Mouse (Mus musculus) forelimb bud, embryonic 11.5 days (tissue): ENCODE data around the gene Tex33.

Experiments used
- DNase-seq: peaks from one replicate; pipeline ENCODE4 v3.0.0-alpha.2; 2012; ENCODE audit warnings: low read depth, low spot score

Tex33 gene

GRCm38 (mm10) chr15:78414157-78414556 is 18.4 kb upstream of the Tex33 start:
- no peak for DNase-seq

- no peak for DNase-seq
These were observed 18.0 kb upstream of the Tex33 start for GRCm38 (mm10) chr15:78413719-78414117.

GRCm38 (mm10) chr15:78413083-78413718 is 17.5 kb upstream of the Tex33 start:
- no peak for DNase-seq

GRCm38 (mm10) chr15:78409570-78410052 is 13.9 kb upstream of the Tex33 start:
- DNase-seq = no peak

GRCm38 (mm10) chr15:78406293-78406934 is 10.7 kb upstream of the Tex33 start, which contains the start of gene Mpst:
Mpst (plus strand) TSS chr15:78406416.
- peak; percentile 89 for DNase-seq

- DNase-seq = peak; percentile 74
These were observed 10.0 kb upstream of the Tex33 start, which contains the start of gene Tst for GRCm38 (mm10) chr15:78405517-78406211. Tst (minus strand) TSS chr15:78405907.

GRCm38 (mm10) chr15:78405098-78405497 is 9.4 kb upstream of the Tex33 start:
- DNase-seq = no peak

GRCm38 (mm10) chr15:78403896-78404295 is 8.2 kb upstream of the Tex33 start:
- no peak for DNase-seq

GRCm38 (mm10) chr15:78403301-78403741 is 7.6 kb upstream of the Tex33 start:
- DNase-seq = no peak

- no peak for DNase-seq
These were observed 6.7 kb upstream of the Tex33 start for GRCm38 (mm10) chr15:78402423-78402822.

- no peak for DNase-seq
These were observed 6.2 kb upstream of the Tex33 start for GRCm38 (mm10) chr15:78401921-78402320.

- no peak for DNase-seq
These were observed 5.6 kb upstream of the Tex33 start for GRCm38 (mm10) chr15:78401345-78401744.

GRCm38 (mm10) chr15:78390855-78391254 is 4.9 kb downstream of the Tex33 start:
- no peak for DNase-seq

- DNase-seq = no peak
These were observed 10.1 kb downstream of the Tex33 start for GRCm38 (mm10) chr15:78385564-78385963.

GRCm38 (mm10) chr15:78384220-78385116 is 11.2 kb downstream of the Tex33 start:
- DNase-seq = no peak

GRCm38 (mm10) chr15:78383450-78384219 is 12.1 kb downstream of the Tex33 start:
- no peak for DNase-seq

- DNase-seq = no peak
These were observed 13.6 kb downstream of the Tex33 start for GRCm38 (mm10) chr15:78382115-78382514.

GRCm38 (mm10) chr15:78380741-78381140 is 15.0 kb downstream of the Tex33 start:
- DNase-seq = no peak

GRCm38 (mm10) chr15:78380208-78380607 is 15.5 kb downstream of the Tex33 start:
- DNase-seq = no peak

- DNase-seq = no peak
These were observed 17.2 kb downstream of the Tex33 start for GRCm38 (mm10) chr15:78378556-78378955.

- DNase-seq = no peak
These were observed 17.9 kb downstream of the Tex33 start for GRCm38 (mm10) chr15:78377859-78378258.
